Mouse (Mus musculus) embryonic fibroblast, embryonic 13.5 days (primary cell): ENCODE data around the gene Pcsk2.

Experiments
- CTCF ChIP-seq: IDR thresholded peaks from 2 replicates; pipeline ENCODE4 v1.5.1; 2011; ENCODE audit warnings: mild to moderate bottlenecking, control low read depth, low read length, moderate library complexity, borderline replicate concordance; ENCODE audit not compliant: insufficient read depth
- POLR2A ChIP-seq: IDR thresholded peaks from 2 replicates; pipeline ENCODE4 v1.6.1; 2011; ENCODE audit warnings: low read depth, mild to moderate bottlenecking, control low read depth, low read length, moderate library complexity

DNA sequence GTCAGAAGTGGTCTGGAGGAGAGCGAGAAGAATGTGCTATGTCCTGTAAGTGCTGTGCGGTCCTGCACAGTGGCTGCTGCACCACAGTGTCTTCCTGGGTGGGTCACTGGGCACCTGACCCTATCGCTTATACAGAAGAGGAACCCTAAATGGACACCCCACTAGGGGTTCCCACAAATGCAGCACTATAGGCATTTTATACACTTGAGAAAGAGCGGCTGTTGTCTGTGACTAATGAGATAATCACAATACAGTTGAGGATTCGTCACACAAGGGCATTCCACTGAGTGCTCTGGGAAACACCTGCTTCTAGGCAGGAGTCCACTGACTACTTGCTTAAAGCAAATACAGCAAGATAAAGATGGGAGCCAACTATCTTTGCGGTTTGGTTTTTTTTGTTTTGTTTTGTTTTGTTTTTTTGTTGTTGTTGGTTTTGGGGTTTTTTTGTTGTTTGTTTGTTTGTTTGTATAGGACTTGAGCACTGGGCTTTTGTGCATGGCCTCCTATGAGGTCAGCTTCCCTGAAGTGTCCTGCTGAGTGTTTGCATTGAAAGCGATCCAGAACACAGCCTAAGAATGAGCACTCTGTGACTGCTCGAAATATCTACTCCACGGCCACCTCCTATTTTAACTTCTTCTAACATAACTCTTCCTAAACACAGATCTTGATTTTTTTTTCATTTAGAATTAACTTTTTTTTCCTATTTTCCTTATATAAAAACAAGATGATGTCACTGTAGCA is 261.1 kb downstream of the Pcsk2 start:
- TF ChIP-seq POLR2A (no peak), CTCF (no peak)
